Comparison of ENCODE assay signal across 28 mouse cellular contexts in the genomic region with DNA sequence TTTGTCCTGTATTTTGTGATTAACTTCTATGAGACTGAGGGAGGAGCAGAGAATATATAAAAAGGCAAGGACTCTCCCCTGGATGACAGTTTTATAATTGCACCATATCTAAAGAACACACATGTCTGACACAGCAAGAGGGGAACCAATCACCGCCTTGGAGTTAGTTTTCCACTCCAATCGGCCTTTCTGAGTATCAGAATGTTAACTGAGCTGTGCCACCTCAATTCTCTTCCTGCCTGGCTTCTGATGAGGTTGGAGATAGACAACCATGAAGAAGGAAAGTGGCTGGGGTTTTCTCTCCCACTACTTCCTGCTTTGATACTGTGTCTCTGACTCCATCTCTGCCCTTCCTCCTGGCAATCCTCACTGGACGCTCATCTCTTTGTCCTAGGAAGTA. TPM values are rescaled to one million over a fixed set of nuclear protein-coding genes. Genes with fewer than 3 reads are reported as not detected.
DNase-seq lines count a peak whose midpoint lies in the region; ATAC-seq lines count a peak whose summit lies in the region.
"Had no signal": no experiment of that assay in that cellular context is flagged by ENCODE, and none has a peak within 500 bp of the region (broad histone marks: within the 10 kb centered on the region; RNA-seq: fewer than 3 reads in every experiment).

No protein-coding gene starts in this region.

- intact Hi-C loops in left cerebral cortex, postnatal 4 days (cut with DNase I), result no loop called here

- ATAC-seq in activated CD4-positive, CD25-positive, alpha-beta regulatory T cell, adult 4 months, result peak; percentile 49
- ATAC-seq in inflammation-experienced regulatory T-cells, adult 6 months, result peak; percentile 71
- ATAC-seq: forebrain, embryonic 14.5 days; forebrain, embryonic 16.5 days; Patski had no signal

- DNase-seq in thymus, postnatal 0 days (ENCODE audit: low spot score), result peak; percentile 14
- no peak for DNase-seq in thymus, postnatal 4 days
- DNase-seq in left cerebral cortex, postnatal 4 days, result no peak
- DNase-seq in layer of hippocampus, adult 9-10 months (ENCODE audit: low spot score), result no peak
- no peak for DNase-seq in layer of hippocampus, adult 8-10 months (ENCODE audit: low spot score in 2 of 2)
- DNase-seq: adrenal gland, adult 2 months; adrenal gland, postnatal 10 days; adrenal gland, postnatal 25 days; B cell, adult 2 months; cerebellum, adult 11 months; cerebellum, adult 18-20 months; cerebellum, adult 8-10 months; cerebellum, adult 9-11 months; cerebellum, postnatal 14 days; cerebellum, postnatal 36 days; embryo, embryonic 11 days had no signal

RNA-seq across cellular contexts. Expression of a gene that starts 42.5 kb away (rescaled TPM):
- 236 and 256 TPM in 2 replicates for polyA plus RNA-seq in thymus, postnatal 0 days (2015; fragmentation: Nextera tagmentation; extraction: Ambion mirVana)
- 1,000 to 10,000 TPM; 1,534 to 1,587 TPM for polyA plus RNA-seq in activated CD4-positive, CD25-positive, alpha-beta regulatory T cell, adult 4 months (2017; shearing (Covaris generic))
- polyA plus RNA-seq in inflammation-experienced regulatory T-cells, adult 6 months (2017; shearing (Covaris generic)), result 1,000 to 10,000 TPM; 1,311 to 1,764 (median 1,493) TPM
- total RNA-seq in left cerebral cortex, postnatal 4 days (2021), result under 1 TPM in 1 of 2 experiments, not detected in 1; 0.44 TPM
- not detected for total RNA-seq in layer of hippocampus, adult 8-10 months (2022)
- polyA plus RNA-seq: brain, embryonic 14.5 days; embryonic facial prominence, embryonic 11.5 days; embryonic facial prominence, embryonic 13.5 days; erythroblast, embryonic 14.5 days; forebrain, embryonic 10.5 days; forebrain, embryonic 12.5 days; G1E; Patski had no signal
